Mouse (Mus musculus): ENCODE measurements at regions not wholly inside any gene's neighbourhood (a gene's known extent, or its start where the extent isn't known, plus 50 kb on each side); places are given as distances from the start of the nearest gene placed in this dataset.

GRCm38 (mm10) chr16:8246445-8246844 lies 178.5 kb downstream of the Tmem114 start:
- Histone ChIP-seq H3K4me2 (ENCODE audit: low read length) (no peak overlapping the region), H3K9me3 (ENCODE audit: control insufficient read depth, low read length) (no peaks in the 10 kb centered on the region), H3K27me3 (ENCODE audit: control insufficient read depth, insufficient read depth, low read length) (no peaks in the 10 kb centered on the region), H3K36me3 (ENCODE audit: control insufficient read depth, insufficient read depth, low read length) (no peaks in the 10 kb centered on the region), H3K4me1 (ENCODE audit: control insufficient read depth in 2 of 2, insufficient read depth in 2 of 2, low read length in 2 of 2) (no peaks in the 10 kb centered on the region), H3K4me3 (ENCODE audit: control insufficient read depth in 1 of 2, insufficient read depth in 1 of 2, low read depth in 1 of 2, low read length in 2 of 2) (no peak overlapping the region), H3K27ac (replicated peaks in 1 of 2; ENCODE audit: control insufficient read depth in 1 of 2, insufficient read depth in 1 of 2, low read depth in 2 of 2, low read length in 2 of 2) (no peak overlapping the region), H3K9ac (ENCODE audit: low read length) (no peak overlapping the region)
- 92% methylated on average over 3 of the region's 3 CpGs for WGBS
- ATAC-seq (ENCODE audit: insufficient number of reproducible peaks, insufficient read depth, low FRiP score, low read depth) = no peak

GRCm38 (mm10) chr16:8245612-8246011 lies 179.3 kb downstream of the Tmem114 start:
- no peak overlapping the region for H3K4me2 ChIP-seq (ENCODE audit: low read length)
- no peaks in the 10 kb centered on the region for H3K36me3 ChIP-seq (ENCODE audit: control insufficient read depth, insufficient read depth, low read length)
- H3K4me3 ChIP-seq (ENCODE audit: control insufficient read depth in 1 of 2, insufficient read depth in 1 of 2, low read depth in 1 of 2, low read length in 2 of 2) = no peak overlapping the region
- ATAC-seq (ENCODE audit: insufficient number of reproducible peaks, insufficient read depth, low FRiP score, low read depth) = no peak
- H3K27ac ChIP-seq (replicated peaks in 1 of 2; ENCODE audit: control insufficient read depth in 1 of 2, insufficient read depth in 1 of 2, low read depth in 2 of 2, low read length in 2 of 2) = no peak overlapping the region
- H3K9me3 ChIP-seq (ENCODE audit: control insufficient read depth, low read length) = no peaks in the 10 kb centered on the region
- H3K9ac ChIP-seq (ENCODE audit: low read length) = no peak overlapping the region
- no peaks in the 10 kb centered on the region for H3K27me3 ChIP-seq (ENCODE audit: control insufficient read depth, insufficient read depth, low read length)
- 79% methylated on average over 3 of the region's 3 CpGs for WGBS
- no peaks in the 10 kb centered on the region for H3K4me1 ChIP-seq (ENCODE audit: control insufficient read depth in 2 of 2, insufficient read depth in 2 of 2, low read length in 2 of 2)

GRCm38 (mm10) chr16:8234351-8234750 lies 190.6 kb downstream of the Tmem114 start:
- Histone ChIP-seq H3K4me1 (ENCODE audit: control insufficient read depth in 2 of 2, insufficient read depth in 2 of 2, low read length in 2 of 2) (peaks cover 0 to 14% of the 10 kb centered on the region in 2 experiments; a peak in 3 of 4 replicates), H3K36me3 (ENCODE audit: control insufficient read depth, insufficient read depth, low read length) (no peaks in the 10 kb centered on the region), H3K27ac (replicated peaks in 1 of 2; ENCODE audit: control insufficient read depth in 1 of 2, insufficient read depth in 1 of 2, low read depth in 2 of 2, low read length in 2 of 2) (no peak overlapping the region), H3K4me2 (ENCODE audit: low read length) (no peak overlapping the region), H3K9me3 (ENCODE audit: control insufficient read depth, low read length) (no peaks in the 10 kb centered on the region), H3K4me3 (ENCODE audit: control insufficient read depth in 1 of 2, insufficient read depth in 1 of 2, low read depth in 1 of 2, low read length in 2 of 2) (no peak overlapping the region), H3K9ac (ENCODE audit: low read length) (no peak overlapping the region), H3K27me3 (ENCODE audit: control insufficient read depth, insufficient read depth, low read length) (no peaks in the 10 kb centered on the region)
- ATAC-seq (ENCODE audit: insufficient number of reproducible peaks, insufficient read depth, low FRiP score, low read depth) = no peak
- WGBS = 86% methylated on average over 1 of the region's 1 CpGs

- H3K27me3 ChIP-seq (ENCODE audit: control insufficient read depth, insufficient read depth, low read length) = no peaks in the 10 kb centered on the region
- peak overlapping the region; percentile 92 to 94 for H3K27ac ChIP-seq (replicated peaks in 1 of 2; ENCODE audit: control insufficient read depth in 1 of 2, insufficient read depth in 1 of 2, low read depth in 2 of 2, low read length in 2 of 2)
- H3K4me3 ChIP-seq (ENCODE audit: control insufficient read depth in 1 of 2, insufficient read depth in 1 of 2, low read depth in 1 of 2, low read length in 2 of 2) = no peak overlapping the region
- 0 out of 2 replicates have a peak overlapping the region, but pooled peaks have one; percentile 8 for H3K9ac ChIP-seq (ENCODE audit: low read length)
- H3K4me2 ChIP-seq (ENCODE audit: low read length) = no peak overlapping the region
- peak; percentile 83 for ATAC-seq (ENCODE audit: insufficient number of reproducible peaks, insufficient read depth, low FRiP score, low read depth)
- H3K4me1 ChIP-seq (ENCODE audit: control insufficient read depth in 2 of 2, insufficient read depth in 2 of 2, low read length in 2 of 2) = peaks cover 3 to 19% of the 10 kb centered on the region in 2 experiments; a peak in 3 of 4 replicates
- 22% methylated on average over 4 of the region's 4 CpGs for WGBS
- no peaks in the 10 kb centered on the region for H3K9me3 ChIP-seq (ENCODE audit: control insufficient read depth, low read length)
- H3K36me3 ChIP-seq (ENCODE audit: control insufficient read depth, insufficient read depth, low read length) = no peaks in the 10 kb centered on the region
Measured at GRCm38 (mm10) chr16:8232079-8232478, 192.9 kb downstream of the Tmem114 start.

GRCm38 (mm10) chr16:8223625-8224300 lies 201.2 kb downstream of the Tmem114 start:
- WGBS = 81% methylated on average over 10 of the region's 10 CpGs
- H3K4me3 ChIP-seq (ENCODE audit: control insufficient read depth in 1 of 2, insufficient read depth in 1 of 2, low read depth in 1 of 2, low read length in 2 of 2) = no peak overlapping the region
- no peaks in the 10 kb centered on the region for H3K27me3 ChIP-seq (ENCODE audit: control insufficient read depth, insufficient read depth, low read length)
- H3K27ac ChIP-seq (replicated peaks in 1 of 2; ENCODE audit: control insufficient read depth in 1 of 2, insufficient read depth in 1 of 2, low read depth in 2 of 2, low read length in 2 of 2) = no peak overlapping the region
- H3K4me2 ChIP-seq (ENCODE audit: low read length) = no peak overlapping the region
- H3K9me3 ChIP-seq (ENCODE audit: control insufficient read depth, low read length) = no peaks in the 10 kb centered on the region
- no peaks in the 10 kb centered on the region for H3K36me3 ChIP-seq (ENCODE audit: control insufficient read depth, insufficient read depth, low read length)
- H3K9ac ChIP-seq (ENCODE audit: low read length) = no peak overlapping the region
- peaks cover 2 to 3% of the 10 kb centered on the region in 2 experiments; a peak in 2 of 4 replicates for H3K4me1 ChIP-seq (ENCODE audit: control insufficient read depth in 2 of 2, insufficient read depth in 2 of 2, low read length in 2 of 2)
- ATAC-seq (ENCODE audit: insufficient number of reproducible peaks, insufficient read depth, low FRiP score, low read depth) = no peak

- Histone ChIP-seq H3K9ac (ENCODE audit: low read length) (no peak overlapping the region), H3K27ac (replicated peaks in 1 of 2; ENCODE audit: control insufficient read depth in 1 of 2, insufficient read depth in 1 of 2, low read depth in 2 of 2, low read length in 2 of 2) (peak overlapping the region; percentile 60 to 63), H3K36me3 (ENCODE audit: control insufficient read depth, insufficient read depth, low read length) (no peaks in the 10 kb centered on the region), H3K4me1 (ENCODE audit: control insufficient read depth in 2 of 2, insufficient read depth in 2 of 2, low read length in 2 of 2) (peaks cover 7 to 16% of the 10 kb centered on the region in 2 experiments), H3K9me3 (ENCODE audit: control insufficient read depth, low read length) (no peaks in the 10 kb centered on the region), H3K4me2 (ENCODE audit: low read length) (peak overlapping the region; percentile 34), H3K4me3 (ENCODE audit: control insufficient read depth in 1 of 2, insufficient read depth in 1 of 2, low read depth in 1 of 2, low read length in 2 of 2) (no peak overlapping the region), H3K27me3 (ENCODE audit: control insufficient read depth, insufficient read depth, low read length) (no peaks in the 10 kb centered on the region)
- peak; percentile 69 for ATAC-seq (ENCODE audit: insufficient number of reproducible peaks, insufficient read depth, low FRiP score, low read depth)
- 29% methylated on average over 8 of the region's 8 CpGs for WGBS
Measured at GRCm38 (mm10) chr16:8208251-8209181, 216.4 kb downstream of the Tmem114 start.

- 81% methylated on average over 5 of the region's 5 CpGs for WGBS
- ATAC-seq (ENCODE audit: insufficient number of reproducible peaks, insufficient read depth, low FRiP score, low read depth) = no peak
- H3K4me2 ChIP-seq (ENCODE audit: low read length) = no peak overlapping the region
Measured at GRCm38 (mm10) chr16:8205014-8205413, 219.9 kb downstream of the Tmem114 start.

More at GRCm38 (mm10) chr16:8205014-8205413, 219.9 kb downstream of the Tmem114 start:
- Histone ChIP-seq H3K9me3 (ENCODE audit: control insufficient read depth, low read length) (no peaks in the 10 kb centered on the region), H3K4me1 (ENCODE audit: control insufficient read depth in 2 of 2, insufficient read depth in 2 of 2, low read length in 2 of 2) (peaks cover 7 to 16% of the 10 kb centered on the region in 2 experiments), H3K9ac (ENCODE audit: low read length) (no peak overlapping the region), H3K27me3 (ENCODE audit: control insufficient read depth, insufficient read depth, low read length) (no peaks in the 10 kb centered on the region), H3K4me3 (ENCODE audit: control insufficient read depth in 1 of 2, insufficient read depth in 1 of 2, low read depth in 1 of 2, low read length in 2 of 2) (no peak overlapping the region), H3K36me3 (ENCODE audit: control insufficient read depth, insufficient read depth, low read length) (no peaks in the 10 kb centered on the region), H3K27ac (replicated peaks in 1 of 2; ENCODE audit: control insufficient read depth in 1 of 2, insufficient read depth in 1 of 2, low read depth in 2 of 2, low read length in 2 of 2) (no peak overlapping the region)
